Mouse (Mus musculus): ENCODE measurements at regions not wholly inside any gene's neighbourhood (a gene's known extent, or its start where the extent isn't known, plus 50 kb on each side); places are given as distances from the start of the nearest gene placed in this dataset.

GRCm38 (mm10) chr2:143217760-143218358 is 139.6 kb downstream of the Otor start:
- no peak overlapping the region for H3K9ac ChIP-seq (replicated peaks; ENCODE audit: low read length)
- DNase-seq (ENCODE audit: low spot score) (peak; percentile 72), ATAC-seq (peak; percentile 88)
- no peaks in the 10 kb centered on the region for H3K4me1 ChIP-seq (ENCODE audit: insufficient read depth, low read length)
- no peaks in the 10 kb centered on the region for H3K27me3 ChIP-seq (ENCODE audit: insufficient read depth, low read length)
- H3K36me3 ChIP-seq (ENCODE audit: insufficient read depth, low read length) = no peaks in the 10 kb centered on the region
- no peak overlapping the region for H3K4me3 ChIP-seq (ENCODE audit: low read length)
- 45% methylated on average over 5 of the region's 5 CpGs for WGBS
- H3K27ac ChIP-seq = no peak overlapping the region
- H3K4me2 ChIP-seq (ENCODE audit: low read depth, low read length) = no peak overlapping the region
- no peaks in the 10 kb centered on the region for H3K9me3 ChIP-seq (ENCODE audit: low read length)
- TF ChIP-seq CTCF (IDR thresholded peaks at IDR 0.05; ENCODE audit: low read depth) = no peak; the same call in 1 of the 2 replicates

GRCm38 (mm10) chr2:143222326-143222725 is 144.1 kb downstream of the Otor start:
- TF ChIP-seq CTCF (IDR thresholded peaks at IDR 0.05; ENCODE audit: low read depth) = no peak
- Histone ChIP-seq H3K36me3 (ENCODE audit: insufficient read depth, low read length) (no peaks in the 10 kb centered on the region), H3K27me3 (ENCODE audit: insufficient read depth, low read length) (no peaks in the 10 kb centered on the region), H3K27ac (no peak overlapping the region), H3K4me2 (ENCODE audit: low read depth, low read length) (no peak overlapping the region), H3K4me1 (ENCODE audit: insufficient read depth, low read length) (no peaks in the 10 kb centered on the region), H3K4me3 (ENCODE audit: low read length) (no peak overlapping the region), H3K9ac (replicated peaks; ENCODE audit: low read length) (no peak overlapping the region), H3K9me3 (ENCODE audit: low read length) (no peaks in the 10 kb centered on the region)
- DNase-seq (ENCODE audit: low spot score) (no peak), ATAC-seq (no peak)
- WGBS = 77% methylated on average over 1 of the region's 1 CpGs

- DNase-seq (ENCODE audit: low spot score) = no peak
- H3K4me3 ChIP-seq (ENCODE audit: low read length) = no peak overlapping the region
- peak; percentile 8; the same call in 1 of the 2 replicates for TF ChIP-seq CTCF (IDR thresholded peaks at IDR 0.05; ENCODE audit: low read depth)
- no peak overlapping the region for H3K4me2 ChIP-seq (ENCODE audit: low read depth, low read length)
- no peak overlapping the region for H3K9ac ChIP-seq (replicated peaks; ENCODE audit: low read length)
- WGBS = 71% methylated on average over 4 of the region's 4 CpGs
- H3K9me3 ChIP-seq (ENCODE audit: low read length) = no peaks in the 10 kb centered on the region
- no peak for ATAC-seq
- no peak overlapping the region for H3K27ac ChIP-seq
- H3K27me3 ChIP-seq (ENCODE audit: insufficient read depth, low read length) = no peaks in the 10 kb centered on the region
- H3K4me1 ChIP-seq (ENCODE audit: insufficient read depth, low read length) = no peaks in the 10 kb centered on the region
- no peaks in the 10 kb centered on the region for H3K36me3 ChIP-seq (ENCODE audit: insufficient read depth, low read length)
Measured at GRCm38 (mm10) chr2:143224410-143225130, 146.3 kb downstream of the Otor start.

GRCm38 (mm10) chr2:143233795-143234194 is 155.5 kb downstream of the Otor start:
- no peaks in the 10 kb centered on the region for H3K9me3 ChIP-seq (ENCODE audit: low read length)
- no peak overlapping the region for H3K4me3 ChIP-seq (ENCODE audit: low read length)
- TF ChIP-seq CTCF (IDR thresholded peaks at IDR 0.05; ENCODE audit: low read depth) = no peak
- no peaks in the 10 kb centered on the region for H3K27me3 ChIP-seq (ENCODE audit: insufficient read depth, low read length)
- no peak overlapping the region for H3K9ac ChIP-seq (replicated peaks; ENCODE audit: low read length)
- H3K27ac ChIP-seq = no peak overlapping the region
- WGBS = 76% methylated on average over 7 of the region's 7 CpGs
- no peaks in the 10 kb centered on the region for H3K4me1 ChIP-seq (ENCODE audit: insufficient read depth, low read length)
- DNase-seq (ENCODE audit: low spot score) (no peak), ATAC-seq (no peak)
- no peak overlapping the region for H3K4me2 ChIP-seq (ENCODE audit: low read depth, low read length)
- H3K36me3 ChIP-seq (ENCODE audit: insufficient read depth, low read length) = no peaks in the 10 kb centered on the region

GRCm38 (mm10) chr2:143240274-143240673 is 162.0 kb downstream of the Otor start:
- TF ChIP-seq CTCF (IDR thresholded peaks at IDR 0.05; ENCODE audit: low read depth) = no peak
- ATAC-seq (no peak), DNase-seq (ENCODE audit: low spot score) (no peak)
- H3K4me1 ChIP-seq (ENCODE audit: insufficient read depth, low read length) = no peaks in the 10 kb centered on the region
- H3K9me3 ChIP-seq (ENCODE audit: low read length) = no peaks in the 10 kb centered on the region
- H3K4me3 ChIP-seq (ENCODE audit: low read length) = no peak overlapping the region
- H3K27ac ChIP-seq = no peak overlapping the region
- no peaks in the 10 kb centered on the region for H3K27me3 ChIP-seq (ENCODE audit: insufficient read depth, low read length)
- H3K9ac ChIP-seq (replicated peaks; ENCODE audit: low read length) = no peak overlapping the region
- no peaks in the 10 kb centered on the region for H3K36me3 ChIP-seq (ENCODE audit: insufficient read depth, low read length)
- WGBS = 91% methylated on average over 4 of the region's 4 CpGs
- H3K4me2 ChIP-seq (ENCODE audit: low read depth, low read length) = no peak overlapping the region

GRCm38 (mm10) chr2:143243741-143244140 is 165.5 kb downstream of the Otor start:
- no peak overlapping the region for H3K4me3 ChIP-seq (ENCODE audit: low read length)
- WGBS = 87% methylated on average over 3 of the region's 3 CpGs
- H3K9me3 ChIP-seq (ENCODE audit: low read length) = no peaks in the 10 kb centered on the region
- H3K36me3 ChIP-seq (ENCODE audit: insufficient read depth, low read length) = no peaks in the 10 kb centered on the region
- TF ChIP-seq CTCF (IDR thresholded peaks at IDR 0.05; ENCODE audit: low read depth) = no peak
- no peak overlapping the region for H3K9ac ChIP-seq (replicated peaks; ENCODE audit: low read length)
- no peaks in the 10 kb centered on the region for H3K27me3 ChIP-seq (ENCODE audit: insufficient read depth, low read length)
- no peak for ATAC-seq
- DNase-seq (ENCODE audit: low spot score) = no peak
- no peak overlapping the region for H3K27ac ChIP-seq
- H3K4me2 ChIP-seq (ENCODE audit: low read depth, low read length) = no peak overlapping the region
- H3K4me1 ChIP-seq (ENCODE audit: insufficient read depth, low read length) = no peaks in the 10 kb centered on the region

GRCm38 (mm10) chr2:143246131-143246665 is 167.9 kb downstream of the Otor start:
- Histone ChIP-seq H3K4me1 (ENCODE audit: insufficient read depth, low read length) (no peaks in the 10 kb centered on the region), H3K27me3 (ENCODE audit: insufficient read depth, low read length) (no peaks in the 10 kb centered on the region), H3K9me3 (ENCODE audit: low read length) (no peaks in the 10 kb centered on the region), H3K9ac (replicated peaks; ENCODE audit: low read length) (no peak overlapping the region), H3K4me2 (ENCODE audit: low read depth, low read length) (no peak overlapping the region), H3K4me3 (ENCODE audit: low read length) (no peak overlapping the region), H3K36me3 (ENCODE audit: insufficient read depth, low read length) (no peaks in the 10 kb centered on the region), H3K27ac (no peak overlapping the region)
- no peak for ATAC-seq
- peak; percentile 31 for DNase-seq (ENCODE audit: low spot score)
- TF ChIP-seq CTCF (IDR thresholded peaks at IDR 0.05; ENCODE audit: low read depth) = no peak
- 70% methylated on average over 4 of the region's 4 CpGs for WGBS
